Mouse (Mus musculus): Measurements from ENCODE around the gene Prdm9. TPM values are rescaled to one million over a fixed set of nuclear protein-coding genes. Genes with fewer than 3 reads are reported as not detected.
"Not testable (repeated sequence)": the region's sequence is repeated elsewhere in the genome, so short reads cannot be mapped to it uniquely, and the experiment has no call there.

Prdm9 gene
- polyA plus RNA-seq, 1 experiment from 2014 or later = 1.4 TPM

DNA sequence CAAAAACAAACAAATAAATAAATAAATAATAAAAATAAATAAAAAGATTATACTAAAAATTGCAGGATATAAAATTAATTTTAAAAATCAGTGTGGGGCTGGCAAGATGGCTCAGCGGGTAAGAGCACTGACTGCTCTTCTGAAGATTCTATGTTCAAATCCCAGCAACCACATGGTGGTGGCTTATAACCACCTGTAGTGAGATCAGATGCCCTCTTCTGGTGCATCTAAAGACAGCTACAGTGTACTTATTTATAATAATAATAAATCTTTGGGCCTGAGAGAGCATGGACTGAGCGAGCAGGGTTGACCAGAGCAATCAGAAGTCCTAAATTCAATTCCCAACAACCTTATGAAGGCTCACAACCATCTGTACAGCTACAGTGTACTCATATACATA lies 4.2 kb downstream of the Prdm9 start:
- no peak for ATAC-seq (ENCODE audit: low FRiP score, low read depth)
- Histone ChIP-seq H3K36me3 (no peaks in the 10 kb centered on the region), H3K27me3 (no peaks in the 10 kb centered on the region), H3K27ac (replicated peaks) (no peak overlapping the region), H3K9me3 (no peaks in the 10 kb centered on the region), H3K4me2 (no peak overlapping the region), H3K9ac (no peak overlapping the region), H3K4me3 (no peak overlapping the region), H3K4me1 (replicated peaks) (peaks cover 2% of the 10 kb centered on the region; the same call in 1 of the 2 replicates)
- WGBS = 90% methylated on average over 2 of the region's 2 CpGs

GRCm38 (mm10) chr17:15549713-15550112 lies 14.4 kb downstream of the Prdm9 start:
- Histone ChIP-seq H3K36me3 (peaks cover 4% of the 10 kb centered on the region; the same call in 1 of the 2 replicates), H3K4me1 (replicated peaks) (no peaks in the 10 kb centered on the region), H3K9me3 (no peaks in the 10 kb centered on the region), H3K9ac (no peak overlapping the region), H3K27ac (replicated peaks) (no peak overlapping the region), H3K4me3 (no peak overlapping the region), H3K4me2 (no peak overlapping the region), H3K27me3 (no peaks in the 10 kb centered on the region)
- 43% methylated on average over 1 of the region's 1 CpGs for WGBS
- ATAC-seq (ENCODE audit: low FRiP score, low read depth) = no peak

- no peaks in the 10 kb centered on the region for H3K9me3 ChIP-seq
- no peak overlapping the region for H3K4me3 ChIP-seq
- no peak overlapping the region for H3K9ac ChIP-seq
- no peaks in the 10 kb centered on the region for H3K4me1 ChIP-seq (replicated peaks)
- 73% methylated on average over 4 of the region's 4 CpGs for WGBS
- no peak for ATAC-seq (ENCODE audit: low FRiP score, low read depth)
- H3K4me2 ChIP-seq = no peak overlapping the region
- H3K36me3 ChIP-seq = peaks cover 4% of the 10 kb centered on the region; the same call in 1 of the 2 replicates
- H3K27me3 ChIP-seq = no peaks in the 10 kb centered on the region
- no peak overlapping the region for H3K27ac ChIP-seq (replicated peaks)
Observed at GRCm38 (mm10) chr17:15546440-15546839, 17.7 kb downstream of the Prdm9 start.

GRCm38 (mm10) chr17:15543868-15544267 lies 20.3 kb downstream of the Prdm9 start:
- H3K27ac ChIP-seq (replicated peaks); ATAC-seq (ENCODE audit: low FRiP score, low read depth); H3K4me3 ChIP-seq; H3K4me2 ChIP-seq; H3K27me3 ChIP-seq; H3K9me3 ChIP-seq; H3K36me3 ChIP-seq; H3K4me1 ChIP-seq (replicated peaks); H3K9ac ChIP-seq: not testable (repeated sequence)
- 58% methylated on average over 4 of the region's 4 CpGs for WGBS

- Histone ChIP-seq H3K36me3 (peaks cover 4% of the 10 kb centered on the region; the same call in 1 of the 2 replicates), H3K9ac (no peak overlapping the region), H3K27me3 (peaks cover 6% of the 10 kb centered on the region; the same call in 1 of the 2 replicates), H3K4me1 (replicated peaks) (peaks cover 11% of the 10 kb centered on the region; the same call in 1 of the 2 replicates), H3K4me3 (no peak overlapping the region), H3K27ac (replicated peaks) (no peak overlapping the region), H3K4me2 (no peak overlapping the region), H3K9me3 (no peaks in the 10 kb centered on the region)
- ATAC-seq (ENCODE audit: low FRiP score, low read depth) = no peak
- WGBS = 75% methylated on average over 4 of the region's 4 CpGs
Observed at GRCm38 (mm10) chr17:15540309-15540708, 23.8 kb downstream of the Prdm9 start.

- Histone ChIP-seq H3K27ac (replicated peaks) (no peak overlapping the region), H3K4me2 (peak overlapping the region; percentile 99), H3K4me3 (peak overlapping the region; percentile 53), H3K27me3 (peaks cover 13% of the 10 kb centered on the region; the same call in 1 of the 2 replicates), H3K9ac (peak overlapping the region; percentile 44), H3K4me1 (replicated peaks) (peaks cover 11% of the 10 kb centered on the region; the same call in 1 of the 2 replicates), H3K36me3 (no peaks in the 10 kb centered on the region), H3K9me3 (no peaks in the 10 kb centered on the region)
- peak; percentile 45; the same call in 1 of the 2 replicates for ATAC-seq (ENCODE audit: low FRiP score, low read depth)
- WGBS = under 1% methylated on average over 33 of the region's 33 CpGs
Observed at GRCm38 (mm10) chr17:15536457-15536904, 27.7 kb downstream of the Prdm9 start.

DNA sequence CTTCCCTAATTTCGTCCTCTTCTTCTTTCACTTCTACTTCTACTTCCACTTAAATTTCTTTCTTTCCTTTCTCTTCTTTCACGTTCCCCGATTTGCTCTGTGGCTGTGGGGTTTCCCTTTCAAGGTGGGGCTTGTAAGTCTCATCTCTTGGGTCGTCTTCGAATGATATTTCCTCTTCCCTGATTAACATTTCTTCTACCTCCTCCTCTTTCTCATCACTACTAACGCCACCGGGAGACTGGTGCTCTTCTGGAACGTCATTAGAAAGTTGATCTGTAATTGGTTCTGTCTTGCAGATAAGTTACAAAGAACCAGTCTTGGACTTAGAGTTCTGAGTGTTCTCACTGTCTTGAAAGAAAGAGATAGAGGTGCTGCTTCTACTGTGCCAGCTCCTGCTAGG lies 28.2 kb downstream of the Prdm9 start:
- H3K4me2 ChIP-seq = peak overlapping the region; percentile 99
- peak overlapping the region; percentile 53 for H3K4me3 ChIP-seq
- 17% methylated on average over 8 of the region's 8 CpGs for WGBS
- H3K27ac ChIP-seq (replicated peaks) = no peak overlapping the region
- H3K27me3 ChIP-seq = peaks cover 13% of the 10 kb centered on the region; the same call in 1 of the 2 replicates
- H3K9me3 ChIP-seq = no peaks in the 10 kb centered on the region
- 0 out of 2 replicates have a peak overlapping the region, but pooled peaks have one; percentile 44 for H3K9ac ChIP-seq
- H3K4me1 ChIP-seq (replicated peaks) = peaks cover 11% of the 10 kb centered on the region; the same call in 1 of the 2 replicates
- no peak for ATAC-seq (ENCODE audit: low FRiP score, low read depth)
- H3K36me3 ChIP-seq = no peaks in the 10 kb centered on the region

- ATAC-seq (ENCODE audit: low FRiP score, low read depth) = no peak
- no peaks in the 10 kb centered on the region for H3K9me3 ChIP-seq
- H3K27ac ChIP-seq (replicated peaks) = no peak overlapping the region
- no peak overlapping the region for H3K9ac ChIP-seq
- H3K27me3 ChIP-seq = peaks cover 13% of the 10 kb centered on the region; the same call in 1 of the 2 replicates
- no peak overlapping the region for H3K4me2 ChIP-seq
- WGBS = 70% methylated on average over 9 of the region's 11 CpGs
- H3K36me3 ChIP-seq = no peaks in the 10 kb centered on the region
- H3K4me3 ChIP-seq = no peak overlapping the region
- peaks cover 11% of the 10 kb centered on the region; the same call in 1 of the 2 replicates for H3K4me1 ChIP-seq (replicated peaks)
Observed at GRCm38 (mm10) chr17:15535162-15535800, 28.9 kb downstream of the Prdm9 start.

DNA sequence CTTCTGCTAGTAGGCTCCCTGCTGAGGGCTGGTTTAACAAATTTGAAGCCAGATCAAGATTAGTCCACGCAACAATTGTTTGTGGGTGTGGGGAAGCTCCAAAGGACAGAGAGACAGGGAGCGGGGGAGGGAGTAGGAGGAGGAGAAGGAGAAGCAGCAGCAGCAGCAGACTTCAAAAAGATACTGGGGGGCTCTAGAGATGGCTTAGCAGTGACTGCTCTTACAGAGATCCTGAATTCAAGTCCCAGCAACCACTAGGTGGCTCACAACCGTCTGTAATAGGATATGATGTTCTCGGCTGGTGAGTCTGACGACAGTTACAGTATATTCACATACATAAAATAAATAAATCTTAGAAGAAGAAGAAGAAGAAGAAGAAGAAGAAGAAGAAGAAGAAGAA lies 34.0 kb downstream of the Prdm9 start:
- H3K4me2 ChIP-seq = no peak overlapping the region
- H3K27ac ChIP-seq (replicated peaks) = no peak overlapping the region
- H3K27me3 ChIP-seq = peaks cover 5% of the 10 kb centered on the region; the same call in 1 of the 2 replicates
- no peak overlapping the region for H3K9ac ChIP-seq
- H3K36me3 ChIP-seq = no peaks in the 10 kb centered on the region
- no peak for ATAC-seq (ENCODE audit: low FRiP score, low read depth)
- 6% methylated on average over 5 of the region's 5 CpGs for WGBS
- peaks cover 22% of the 10 kb centered on the region for H3K4me1 ChIP-seq (replicated peaks)
- no peaks in the 10 kb centered on the region for H3K9me3 ChIP-seq
- no peak overlapping the region for H3K4me3 ChIP-seq

GRCm38 (mm10) chr17:15528887-15529286 lies 35.3 kb downstream of the Prdm9 start:
- no peak for ATAC-seq (ENCODE audit: low FRiP score, low read depth)
- Histone ChIP-seq H3K9me3 (no peaks in the 10 kb centered on the region), H3K27ac (replicated peaks) (no peak overlapping the region), H3K4me2 (no peak overlapping the region), H3K4me3 (no peak overlapping the region), H3K36me3 (peaks cover 12% of the 10 kb centered on the region), H3K27me3 (no peaks in the 10 kb centered on the region), H3K4me1 (replicated peaks) (peaks cover 23% of the 10 kb centered on the region), H3K9ac (no peak overlapping the region)
- WGBS = 88% methylated on average over 2 of the region's 2 CpGs

DNA sequence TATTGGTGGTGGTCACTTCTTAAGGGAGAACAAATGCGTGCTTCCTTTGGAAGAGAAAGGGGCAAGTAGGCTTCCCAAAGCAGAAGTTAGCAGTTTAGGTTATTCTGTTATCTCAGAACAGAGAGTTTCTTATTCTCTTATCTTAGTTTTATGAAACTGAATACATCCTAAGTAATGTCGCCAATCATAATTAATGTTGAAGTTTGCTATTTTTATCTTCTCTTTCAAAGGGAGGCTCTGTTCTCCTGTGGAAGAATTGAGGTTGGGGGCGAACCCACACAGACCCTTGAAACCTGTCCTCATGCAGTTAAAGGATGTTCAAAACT lies 36.4 kb downstream of the Prdm9 start:
- 62% methylated on average over 3 of the region's 3 CpGs for WGBS
- peak overlapping the region; percentile 88; the same call in 1 of the 2 replicates for H3K27ac ChIP-seq (replicated peaks)
- no peaks in the 10 kb centered on the region for H3K27me3 ChIP-seq

GRCm38 (mm10) chr17:15526986-15527810 lies 37.0 kb downstream of the Prdm9 start, which contains the start of gene Pdcd2:
Gene Pdcd2, minus strand, starts transcription at chr17:15527301.
- Histone ChIP-seq H3K27me3 (no peaks in the 10 kb centered on the region), H3K4me1 (replicated peaks) (peaks cover 23% of the 10 kb centered on the region), H3K4me3 (peak within 1 kb of the TSS; percentile 86), H3K36me3 (peaks cover 22% of the 10 kb centered on the region), H3K27ac (replicated peaks) (peak within 1 kb of the TSS; percentile 88), H3K4me2 (peak within 1 kb of the TSS; percentile 78), H3K9me3 (no peaks in the 10 kb centered on the region), H3K9ac (peak within 1 kb of the TSS; percentile 88)
- WGBS = 1% methylated on average over 54 of the region's 55 CpGs
- ATAC-seq (ENCODE audit: low FRiP score, low read depth) = peak; percentile 98

More for the DNA sequence above, 36.4 kb downstream of the Prdm9 start:
- H3K4me1 ChIP-seq (replicated peaks) = peaks cover 23% of the 10 kb centered on the region
- H3K4me3 ChIP-seq = peak overlapping the region; percentile 86
- H3K9ac ChIP-seq = peak overlapping the region; percentile 88; the same call in 1 of the 2 replicates
- ATAC-seq (ENCODE audit: low FRiP score, low read depth) = no peak
- peaks cover 19% of the 10 kb centered on the region for H3K36me3 ChIP-seq
- no peaks in the 10 kb centered on the region for H3K9me3 ChIP-seq
- H3K4me2 ChIP-seq = peak overlapping the region; percentile 78

Measured in hindbrain, embryonic 15.5 days (tissue).